Mouse (Mus musculus) midbrain, embryonic 15.5 days (tissue): ENCODE measurements around the gene Sycp3. TPM values are rescaled to one million over a fixed set of nuclear protein-coding genes. Genes with fewer than 3 reads are reported as not detected.

Experiments used
- ATAC-seq: fragments of 200-750 bp; cut with Nextera tagmentation; replicated peaks from 2 replicates; pipeline ENCODE4 v1.8.0; 2017; ENCODE audit warnings: moderate TSS enrichment
- H3K27ac ChIP-seq: fragments of 300-500 bp; sonication (generic); 2 replicates; pipeline ENCODE4 v1.5.1; 2015; ENCODE audit warnings: mild to moderate bottlenecking, inconsistent platforms
- H3K27me3 ChIP-seq: fragments of 300-500 bp; sonication (generic); replicated peaks from 2 replicates; pipeline ENCODE4 v1.6.1; 2015; ENCODE audit warnings: inconsistent platforms
- H3K36me3 ChIP-seq: fragments of 300-500 bp; sonication (generic); replicated peaks from 2 replicates; pipeline ENCODE4 v1.6.1; 2015; ENCODE audit warnings: inconsistent platforms
- H3K4me1 ChIP-seq: fragments of 300-500 bp; sonication (generic); 2 replicates; pipeline ENCODE4 v1.6.1; 2015; ENCODE audit warnings: inconsistent platforms
- H3K4me2 ChIP-seq: fragments of 300-500 bp; sonication (generic); 2 replicates; pipeline ENCODE4 v1.6.1; 2015; ENCODE audit warnings: inconsistent platforms, mild to moderate bottlenecking, moderate library complexity
- H3K4me3 ChIP-seq: fragments of 300-500 bp; sonication (generic); 2 replicates; pipeline ENCODE4 v1.5.1; 2015; ENCODE audit warnings: mild to moderate bottlenecking, inconsistent platforms
- H3K9ac ChIP-seq: fragments of 300-500 bp; sonication (generic); 2 replicates; pipeline ENCODE4 v1.6.1; 2015; ENCODE audit warnings: mild to moderate bottlenecking, inconsistent platforms
- H3K9me3 ChIP-seq: fragments of 300-500 bp; sonication (generic); 2 replicates; pipeline ENCODE4 v1.6.1; 2016; ENCODE audit warnings: inconsistent platforms
- WGBS: fragments of 180-500 bp; shearing (Covaris S2); methylation state at CpG from one replicate; pipeline ENCODE4 v1.1.7; 2015; ENCODE audit warnings: mixed read lengths; 5-methylcytosine and 5-hydroxymethylcytosine counted together
- polyA plus RNA-seq: library from polyadenylated mRNA; unstranded; fragments of >200 nt; fragmentation: Nextera tagmentation; extraction: Ambion mirVana; gene quantifications from 2 replicates; pipeline ENCODE4 v1.2.1, GENCODE M21; 2015

Gene Sycp3
- polyA plus RNA-seq, result 0.50 and 0.75 TPM in 2 replicates

- H3K9ac ChIP-seq, result no peak within 1 kb of the TSS
- no peak within 1 kb of the TSS for H3K27ac ChIP-seq
- no peak within 1 kb of the TSS for H3K4me2 ChIP-seq
- 0 out of 2 replicates have a peak, but pooled peaks have one; percentile 20 for ATAC-seq
- no peaks in the 10 kb centered on the region for H3K9me3 ChIP-seq
- H3K4me3 ChIP-seq, result no peak within 1 kb of the TSS
- H3K36me3 ChIP-seq, result no peaks in the 10 kb centered on the region
- WGBS, result 90% methylated on average over 33 of the region's 33 CpGs
- H3K27me3 ChIP-seq, result no peaks in the 10 kb centered on the region
- H3K4me1 ChIP-seq, result no peaks in the 10 kb centered on the region
Measured at GRCm38 (mm10) chr10:88459502-88459992, at the start of gene Sycp3. TSS of gene Sycp3 (plus strand) at chr10:88459569.

- H3K27ac ChIP-seq, result no peak overlapping the region
- H3K36me3 ChIP-seq, result no peaks in the 10 kb centered on the region
- no peaks in the 10 kb centered on the region for H3K27me3 ChIP-seq
- no peak for ATAC-seq
- H3K9ac ChIP-seq, result no peak overlapping the region
- H3K4me3 ChIP-seq, result no peak overlapping the region
- no peaks in the 10 kb centered on the region for H3K9me3 ChIP-seq
- 78% methylated on average over 2 of the region's 2 CpGs for WGBS
- no peaks in the 10 kb centered on the region for H3K4me1 ChIP-seq
- H3K4me2 ChIP-seq, result no peak overlapping the region
Measured at GRCm38 (mm10) chr10:88409751-88410150, 49.6 kb upstream of the Sycp3 start.

GRCm38 (mm10) chr10:88412290-88412995, 46.9 kb upstream of the Sycp3 start:
- H3K4me2 ChIP-seq, result no peak overlapping the region
- no peak for ATAC-seq
- no peaks in the 10 kb centered on the region for H3K4me1 ChIP-seq
- no peaks in the 10 kb centered on the region for H3K9me3 ChIP-seq
- WGBS, result 68% methylated on average over 17 of the region's 17 CpGs
- H3K4me3 ChIP-seq, result no peak overlapping the region
- no peak overlapping the region for H3K27ac ChIP-seq
- H3K36me3 ChIP-seq, result peaks cover 5% of the 10 kb centered on the region; the same call in 1 of the 2 replicates
- no peaks in the 10 kb centered on the region for H3K27me3 ChIP-seq
- no peak overlapping the region for H3K9ac ChIP-seq

- ATAC-seq, result no peak
- H3K36me3 ChIP-seq, result peaks cover 11% of the 10 kb centered on the region
Measured at GRCm38 (mm10) chr10:88417686-88418085, 41.7 kb upstream of the Sycp3 start.

GRCm38 (mm10) chr10:88420141-88420541, 39.2 kb upstream of the Sycp3 start:
- Histone ChIP-seq H3K4me3 (no peak overlapping the region), H3K9ac (no peak overlapping the region), H3K27me3 (no peaks in the 10 kb centered on the region), H3K4me2 (no peak overlapping the region), H3K4me1 (no peaks in the 10 kb centered on the region), H3K36me3 (peaks cover 11% of the 10 kb centered on the region), H3K27ac (no peak overlapping the region), H3K9me3 (no peaks in the 10 kb centered on the region)
- 85% methylated on average over 11 of the region's 11 CpGs for WGBS
- no peak for ATAC-seq

More at GRCm38 (mm10) chr10:88417686-88418085, 41.7 kb upstream of the Sycp3 start:
- Histone ChIP-seq H3K27me3 (no peaks in the 10 kb centered on the region), H3K27ac (no peak overlapping the region), H3K9ac (no peak overlapping the region), H3K4me1 (no peaks in the 10 kb centered on the region), H3K4me3 (no peak overlapping the region), H3K9me3 (no peaks in the 10 kb centered on the region), H3K4me2 (no peak overlapping the region)
- 95% methylated on average over 5 of the region's 5 CpGs for WGBS

GRCm38 (mm10) chr10:88420655-88421435, 38.5 kb upstream of the Sycp3 start:
- no peak for ATAC-seq
- Histone ChIP-seq H3K27me3 (no peaks in the 10 kb centered on the region), H3K4me3 (no peak overlapping the region), H3K36me3 (peaks cover 7% of the 10 kb centered on the region; the same call in 1 of the 2 replicates), H3K9ac (no peak overlapping the region), H3K4me1 (no peaks in the 10 kb centered on the region), H3K4me2 (no peak overlapping the region), H3K9me3 (no peaks in the 10 kb centered on the region), H3K27ac (no peak overlapping the region)
- WGBS, result 96% methylated on average over 19 of the region's 19 CpGs

- Histone ChIP-seq H3K4me1 (no peaks in the 10 kb centered on the region), H3K4me3 (no peak overlapping the region), H3K36me3 (peaks cover 7% of the 10 kb centered on the region; the same call in 1 of the 2 replicates), H3K9me3 (no peaks in the 10 kb centered on the region), H3K4me2 (no peak overlapping the region), H3K27me3 (no peaks in the 10 kb centered on the region), H3K9ac (no peak overlapping the region), H3K27ac (no peak overlapping the region)
- WGBS, result 96% methylated on average over 2 of the region's 2 CpGs
- peak; percentile 90 for ATAC-seq
Measured at GRCm38 (mm10) chr10:88426158-88426816, 33.1 kb upstream of the Sycp3 start.

- H3K9me3 ChIP-seq, result no peaks in the 10 kb centered on the region
- H3K4me2 ChIP-seq, result no peak overlapping the region
- no peaks in the 10 kb centered on the region for H3K27me3 ChIP-seq
- H3K36me3 ChIP-seq, result peaks cover 8% of the 10 kb centered on the region; the same call in 1 of the 2 replicates
- no peaks in the 10 kb centered on the region for H3K4me1 ChIP-seq
- H3K27ac ChIP-seq, result no peak overlapping the region
- no peak overlapping the region for H3K9ac ChIP-seq
- WGBS, result 70% methylated on average over 5 of the region's 5 CpGs
- no peak overlapping the region for H3K4me3 ChIP-seq
- ATAC-seq, result no peak; the same call in 1 of the 2 replicates
Measured at GRCm38 (mm10) chr10:88426896-88427295, 32.5 kb upstream of the Sycp3 start.

GRCm38 (mm10) chr10:88427998-88428397, 31.4 kb upstream of the Sycp3 start:
- no peak overlapping the region for H3K27ac ChIP-seq
- no peaks in the 10 kb centered on the region for H3K4me1 ChIP-seq
- H3K27me3 ChIP-seq, result no peaks in the 10 kb centered on the region
- ATAC-seq, result no peak
- H3K36me3 ChIP-seq, result peaks cover 11% of the 10 kb centered on the region
- H3K4me2 ChIP-seq, result no peak overlapping the region
- H3K4me3 ChIP-seq, result no peak overlapping the region
- no peak overlapping the region for H3K9ac ChIP-seq
- WGBS, result 95% methylated on average over 6 of the region's 6 CpGs
- H3K9me3 ChIP-seq, result no peaks in the 10 kb centered on the region

- ATAC-seq, result no peak
- no peak overlapping the region for H3K4me3 ChIP-seq
- no peak overlapping the region for H3K4me2 ChIP-seq
- peaks cover 19% of the 10 kb centered on the region for H3K36me3 ChIP-seq
- H3K27ac ChIP-seq, result no peak overlapping the region
- no peaks in the 10 kb centered on the region for H3K27me3 ChIP-seq
- H3K4me1 ChIP-seq, result no peaks in the 10 kb centered on the region
- whole genome bisulfite sequencing, result 86% methylated on average over 6 of the region's 6 CpGs
- no peaks in the 10 kb centered on the region for H3K9me3 ChIP-seq
- no peak overlapping the region for H3K9ac ChIP-seq
Measured at GRCm38 (mm10) chr10:88441224-88441623, 18.1 kb upstream of the Sycp3 start.

- peak; percentile 65; the same call in 1 of the 2 replicates for ATAC-seq
- no peaks in the 10 kb centered on the region for H3K27me3 ChIP-seq
- H3K9me3 ChIP-seq, result no peaks in the 10 kb centered on the region
- no peaks in the 10 kb centered on the region for H3K36me3 ChIP-seq
- no peak overlapping the region for H3K27ac ChIP-seq
- no peaks in the 10 kb centered on the region for H3K4me1 ChIP-seq
- no peak overlapping the region for H3K4me3 ChIP-seq
- WGBS, result 77% methylated on average over 2 of the region's 2 CpGs
- H3K4me2 ChIP-seq, result no peak overlapping the region
- H3K9ac ChIP-seq, result no peak overlapping the region
Measured at GRCm38 (mm10) chr10:88451221-88451620, 8.1 kb upstream of the Sycp3 start.

- H3K4me3 ChIP-seq, result no peak overlapping the region
- no peaks in the 10 kb centered on the region for H3K4me1 ChIP-seq
- WGBS, result 79% methylated on average over 6 of the region's 6 CpGs
- ATAC-seq, result no peak
- no peaks in the 10 kb centered on the region for H3K9me3 ChIP-seq
- no peak overlapping the region for H3K9ac ChIP-seq
- H3K27ac ChIP-seq, result no peak overlapping the region
- H3K27me3 ChIP-seq, result no peaks in the 10 kb centered on the region
- no peak overlapping the region for H3K4me2 ChIP-seq
- H3K36me3 ChIP-seq, result no peaks in the 10 kb centered on the region
Measured at GRCm38 (mm10) chr10:88451990-88452389, 7.4 kb upstream of the Sycp3 start.
